Mouse (Mus musculus): ENCODE data around the gene Arhgef11.
A peak's percentile ranks its signal among the peaks of the same experiment; 100 is the strongest.

The Arhgef11 gene

GRCm38 (mm10) chr3:87661291-87661690 lies 43.9 kb downstream of the Arhgef11 start:
- DNase-seq (ENCODE audit: low spot score), result no peak

- no peak for DNase-seq (ENCODE audit: low spot score)
These were observed 101.2 kb downstream of the Arhgef11 start for GRCm38 (mm10) chr3:87718525-87718924.

- DNase-seq (ENCODE audit: low spot score), result no peak
These were observed 107.2 kb downstream of the Arhgef11 start for GRCm38 (mm10) chr3:87724556-87724955.

- DNase-seq (ENCODE audit: low spot score), result no peak
These were observed 108.2 kb downstream of the Arhgef11 start for GRCm38 (mm10) chr3:87725396-87726160.

- DNase-seq (ENCODE audit: low spot score), result no peak
These were observed 108.8 kb downstream of the Arhgef11 start for GRCm38 (mm10) chr3:87726191-87726590.

- no peak for DNase-seq (ENCODE audit: low spot score)
These were observed 111.3 kb downstream of the Arhgef11 start for GRCm38 (mm10) chr3:87728696-87729095.

GRCm38 (mm10) chr3:87733098-87733497 lies 115.7 kb downstream of the Arhgef11 start:
- DNase-seq (ENCODE audit: low spot score), result no peak

GRCm38 (mm10) chr3:87733984-87734761 lies 116.8 kb downstream of the Arhgef11 start:
- DNase-seq (ENCODE audit: low spot score), result no peak

- no peak for DNase-seq (ENCODE audit: low spot score)
These were observed 118.0 kb downstream of the Arhgef11 start for GRCm38 (mm10) chr3:87735335-87735734.

GRCm38 (mm10) chr3:87738906-87739305 lies 121.5 kb downstream of the Arhgef11 start:
- DNase-seq (ENCODE audit: low spot score), result no peak

- no peak for DNase-seq (ENCODE audit: low spot score)
These were observed 124.7 kb downstream of the Arhgef11 start for GRCm38 (mm10) chr3:87742013-87742412.

- no peak for DNase-seq (ENCODE audit: low spot score)
These were observed 125.4 kb downstream of the Arhgef11 start for GRCm38 (mm10) chr3:87742735-87743134.

- no peak for DNase-seq (ENCODE audit: low spot score)
These were observed 126.6 kb downstream of the Arhgef11 start for GRCm38 (mm10) chr3:87743927-87744326.

- DNase-seq (ENCODE audit: low spot score), result no peak
These were observed 127.8 kb downstream of the Arhgef11 start for GRCm38 (mm10) chr3:87745036-87745659.

- DNase-seq (ENCODE audit: low spot score), result peak; percentile 70
These were observed 131.1 kb downstream of the Arhgef11 start, which contains the start of gene Lrrc71 for GRCm38 (mm10) chr3:87748431-87748830. Gene Lrrc71, minus strand, starts transcription at chr3:87748625.

- DNase-seq (ENCODE audit: low spot score), result no peak
These were observed 131.7 kb downstream of the Arhgef11 start for GRCm38 (mm10) chr3:87749036-87749435.

- no peak for DNase-seq (ENCODE audit: low spot score)
These were observed 132.6 kb downstream of the Arhgef11 start for GRCm38 (mm10) chr3:87749977-87750376.

- DNase-seq (ENCODE audit: low spot score), result no peak
These were observed 135.2 kb downstream of the Arhgef11 start for GRCm38 (mm10) chr3:87752567-87752966.

- no peak for DNase-seq (ENCODE audit: low spot score)
These were observed 136.5 kb downstream of the Arhgef11 start for GRCm38 (mm10) chr3:87753829-87754228.

GRCm38 (mm10) chr3:87755964-87756363 lies 138.6 kb downstream of the Arhgef11 start:
- DNase-seq (ENCODE audit: low spot score), result peak; percentile 83

GRCm38 (mm10) chr3:87756488-87756887 lies 139.1 kb downstream of the Arhgef11 start:
- no peak for DNase-seq (ENCODE audit: low spot score)

GRCm38 (mm10) chr3:87758641-87759040 lies 141.3 kb downstream of the Arhgef11 start:
- DNase-seq (ENCODE audit: low spot score), result no peak

All from testis, postnatal 14 days (tissue).